Mouse (Mus musculus) bone marrow macrophage, adult 2 months (primary cell): ENCODE results near the gene Pacrg.

Experiments used
- CTCF ChIP-seq: IDR thresholded peaks from 2 replicates; pipeline ENCODE4 v1.5.1; 2012; ENCODE audit warnings: low read depth, mild to moderate bottlenecking, low read length, moderate library complexity
- POLR2A ChIP-seq: IDR thresholded peaks from 2 replicates; pipeline ENCODE4 v1.6.1; 2012; ENCODE audit warnings: mild to moderate bottlenecking, low read depth, low read length, borderline replicate concordance

DNA sequence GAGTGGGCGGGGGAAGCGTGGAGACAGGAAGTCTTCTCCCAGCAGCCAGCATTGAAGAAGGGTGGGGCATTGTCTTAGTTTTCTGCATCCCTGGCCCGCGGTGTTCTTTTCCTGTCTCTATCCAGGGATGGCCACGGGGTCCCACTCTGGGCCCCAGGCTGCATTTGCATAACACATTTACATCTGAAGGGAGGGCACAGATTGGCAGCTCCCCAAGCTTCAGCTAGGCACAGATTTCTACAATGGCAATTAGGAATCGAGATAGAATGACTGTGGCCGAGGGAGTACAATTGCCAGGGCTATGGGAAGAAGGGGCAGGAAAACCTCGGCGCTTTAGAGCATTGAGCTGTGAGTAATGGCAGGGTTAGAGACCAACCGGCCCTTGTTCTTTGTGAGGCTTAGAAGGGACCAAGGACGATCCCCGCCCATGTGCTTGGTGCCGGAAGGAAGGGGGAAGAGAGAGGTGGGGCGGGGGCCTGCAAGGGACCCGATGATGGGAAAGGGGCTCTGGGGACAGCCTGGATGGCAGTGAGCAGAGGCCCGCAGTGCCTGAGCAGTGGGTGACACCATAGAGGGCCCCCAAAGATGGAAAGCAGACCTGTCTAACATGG is 398.5 kb downstream of the Pacrg start:
- TF ChIP-seq CTCF: no peak
- no peak for TF ChIP-seq POLR2A
